10 mouse cellular contexts compared by ENCODE assay signal in the genomic region with DNA sequence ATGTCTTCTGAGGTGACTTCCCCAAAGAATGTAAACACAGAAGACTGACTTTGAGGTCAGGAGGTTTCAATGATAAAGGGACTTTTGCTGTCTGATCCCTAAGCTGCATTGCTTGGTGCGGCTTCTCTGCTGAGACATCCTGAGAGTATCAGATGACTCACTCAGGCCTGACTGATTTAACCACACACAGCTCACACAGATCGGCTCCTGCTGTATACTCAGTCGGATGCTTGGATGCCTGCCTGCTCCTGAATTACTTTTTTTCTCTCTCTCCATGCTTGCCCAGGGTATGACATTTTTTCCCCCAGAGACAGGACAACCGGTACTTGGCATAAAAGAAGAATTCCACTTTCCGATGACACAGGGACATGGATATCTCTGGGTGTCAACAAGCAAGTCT.
DNase-seq lines count a peak whose midpoint lies in the region; ATAC-seq lines count a peak whose summit lies in the region.
"Had no signal": no experiment of that assay in that cellular context is flagged by ENCODE, and none has a peak within 500 bp of the region (broad histone marks: within the 10 kb centered on the region; RNA-seq: fewer than 3 reads in every experiment).

No protein-coding gene starts in this region.

- WGBS in embryonic facial prominence, embryonic 11.5 days = 40% methylated on average over 5 of the region's 5 CpGs
- WGBS in embryonic facial prominence, embryonic 10.5 days = 39% methylated on average over 5 of the region's 5 CpGs
- 20% methylated on average over 5 of the region's 5 CpGs for WGBS in embryonic facial prominence, embryonic 14.5 days
- 46% methylated on average over 5 of the region's 5 CpGs for WGBS in hindbrain, embryonic 11.5 days

- no peak overlapping the region for H3K4me3 ChIP-seq in embryonic facial prominence, embryonic 11.5 days (ENCODE audit: low read depth, low read length)
- no peak overlapping the region for H3K4me3 ChIP-seq in embryonic facial prominence, embryonic 10.5 days
- H3K4me3 ChIP-seq in embryonic facial prominence, embryonic 14.5 days (ENCODE audit: low read depth, low read length) = no peak overlapping the region
- no peak overlapping the region for H3K4me3 ChIP-seq in hindbrain, embryonic 11.5 days (ENCODE audit: low read depth, low read length)
- H3K4me3 ChIP-seq: lung, embryonic 15.5 days had no signal

- no peaks in the 10 kb centered on the region for H3K36me3 ChIP-seq in embryonic facial prominence, embryonic 11.5 days (replicated peaks; ENCODE audit: control insufficient read depth, insufficient read depth, low read depth, low read length)
- no peaks in the 10 kb centered on the region for H3K36me3 ChIP-seq in embryonic facial prominence, embryonic 10.5 days (replicated peaks)
- no peaks in the 10 kb centered on the region for H3K36me3 ChIP-seq in embryonic facial prominence, embryonic 14.5 days (ENCODE audit: control insufficient read depth, insufficient read depth, low read length)
- no peaks in the 10 kb centered on the region for H3K36me3 ChIP-seq in hindbrain, embryonic 11.5 days (ENCODE audit: control insufficient read depth, insufficient read depth, low read length)
- H3K36me3 ChIP-seq: lung, embryonic 15.5 days had no signal

- no peak overlapping the region for H3K27ac ChIP-seq in embryonic facial prominence, embryonic 11.5 days (replicated peaks; ENCODE audit: low read depth, low read length)
- no peak overlapping the region for H3K27ac ChIP-seq in embryonic facial prominence, embryonic 10.5 days (replicated peaks)
- H3K27ac ChIP-seq in embryonic facial prominence, embryonic 14.5 days (replicated peaks; ENCODE audit: low read depth, low read length) = no peak overlapping the region
- H3K27ac ChIP-seq in hindbrain, embryonic 11.5 days (ENCODE audit: low read depth, low read length) = no peak overlapping the region
- H3K27ac ChIP-seq: lung, embryonic 15.5 days had no signal

- ATAC-seq in embryonic facial prominence, embryonic 11.5 days (replicated peaks; ENCODE audit: insufficient number of reproducible peaks, low FRiP score, low TSS enrichment, low read depth) = no peak
- no peak for ATAC-seq in embryonic facial prominence, embryonic 14.5 days (ENCODE audit: low read depth)
- no peak for ATAC-seq in hindbrain, embryonic 11.5 days (ENCODE audit: low FRiP score)
- ATAC-seq: hindbrain, embryonic 16.5 days had no signal

- no peak overlapping the region for H3K4me2 ChIP-seq in embryonic facial prominence, embryonic 11.5 days (ENCODE audit: low read depth, low read length)
- no peak overlapping the region for H3K4me2 ChIP-seq in embryonic facial prominence, embryonic 14.5 days (ENCODE audit: low read depth, low read length)
- H3K4me2 ChIP-seq in hindbrain, embryonic 11.5 days (replicated peaks; ENCODE audit: low read depth, low read length) = no peak overlapping the region
- H3K4me2 ChIP-seq: lung, embryonic 15.5 days had no signal

- DNase-seq in embryonic facial prominence, embryonic 11.5 days (ENCODE audit: low spot score) = peak; percentile 11
- no peak for DNase-seq in embryonic facial prominence, embryonic 10.5 days (ENCODE audit: low spot score)
- DNase-seq in thymus, postnatal 0 days (ENCODE audit: low spot score) = peak; percentile 16
- DNase-seq in thymus, postnatal 10 days (ENCODE audit: low spot score in 2 of 2) = no peak
- peak; percentile 36 for DNase-seq in embryonic facial prominence, embryonic 14.5 days (ENCODE audit: low spot score)
- no peak for DNase-seq in urinary bladder, postnatal 4 days (ENCODE audit: low spot score in 2 of 2)
- no peak for DNase-seq in layer of hippocampus, adult 11-12 months (ENCODE audit: low spot score)
- no peak for DNase-seq in hindbrain, embryonic 11.5 days (ENCODE audit: low spot score)

- no peaks in the 10 kb centered on the region for H3K4me1 ChIP-seq in embryonic facial prominence, embryonic 11.5 days (ENCODE audit: control insufficient read depth, insufficient read depth, low read length)
- H3K4me1 ChIP-seq in embryonic facial prominence, embryonic 10.5 days = peaks cover 9% of the 10 kb centered on the region
- H3K4me1 ChIP-seq in embryonic facial prominence, embryonic 14.5 days (ENCODE audit: control insufficient read depth, insufficient read depth, low read length) = no peaks in the 10 kb centered on the region
- H3K4me1 ChIP-seq in hindbrain, embryonic 11.5 days (replicated peaks; ENCODE audit: control insufficient read depth, insufficient read depth, low read length) = no peaks in the 10 kb centered on the region
- H3K4me1 ChIP-seq: lung, embryonic 15.5 days had no signal

- no peaks in the 10 kb centered on the region for H3K27me3 ChIP-seq in embryonic facial prominence, embryonic 11.5 days (ENCODE audit: control insufficient read depth, insufficient read depth, low read length)
- H3K27me3 ChIP-seq in embryonic facial prominence, embryonic 10.5 days (replicated peaks; ENCODE audit: low read depth, poor library complexity, severe bottlenecking) = no peaks in the 10 kb centered on the region
- no peaks in the 10 kb centered on the region for H3K27me3 ChIP-seq in embryonic facial prominence, embryonic 14.5 days (replicated peaks; ENCODE audit: control insufficient read depth, insufficient read depth, low read length)
- no peaks in the 10 kb centered on the region for H3K27me3 ChIP-seq in hindbrain, embryonic 11.5 days (ENCODE audit: control insufficient read depth, insufficient read depth, low read length)
- H3K27me3 ChIP-seq: lung, embryonic 15.5 days had no signal

- no peak overlapping the region for H3K9ac ChIP-seq in embryonic facial prominence, embryonic 11.5 days (replicated peaks; ENCODE audit: low read length)
- H3K9ac ChIP-seq in embryonic facial prominence, embryonic 14.5 days (ENCODE audit: low read depth, low read length) = no peak overlapping the region
- no peak overlapping the region for H3K9ac ChIP-seq in hindbrain, embryonic 11.5 days (ENCODE audit: low read depth, low read length)
- H3K9ac ChIP-seq: lung, embryonic 15.5 days had no signal

- H3K9me3 ChIP-seq in embryonic facial prominence, embryonic 11.5 days (replicated peaks; ENCODE audit: control insufficient read depth, low read length) = no peaks in the 10 kb centered on the region
- H3K9me3 ChIP-seq in embryonic facial prominence, embryonic 10.5 days = no peaks in the 10 kb centered on the region
- no peaks in the 10 kb centered on the region for H3K9me3 ChIP-seq in embryonic facial prominence, embryonic 14.5 days (ENCODE audit: control insufficient read depth, low read length)
- no peaks in the 10 kb centered on the region for H3K9me3 ChIP-seq in hindbrain, embryonic 11.5 days (ENCODE audit: control insufficient read depth, low read length)
- H3K9me3 ChIP-seq: lung, embryonic 15.5 days had no signal

Comparison
In these comparisons a context has a peak if more than half of its experiments do, and no peak if none do; other contexts are left out.
1. DNase-seq: peak in embryonic facial prominence, embryonic 11.5 days (single experiment), thymus, postnatal 0 days (single experiment) and embryonic facial prominence, embryonic 14.5 days (single experiment); none in embryonic facial prominence, embryonic 10.5 days (single experiment), thymus, postnatal 10 days (0 of 2), urinary bladder, postnatal 4 days (0 of 2), layer of hippocampus, adult 11-12 months (single experiment) and hindbrain, embryonic 11.5 days (single experiment).